Mouse (Mus musculus) liver, postnatal 0 days (tissue): Measurements from ENCODE around the gene Gm13306.
"Not testable (repeated sequence)": the region's sequence is repeated elsewhere in the genome, so short reads cannot be mapped to it uniquely, and the experiment has no call there.

ENCODE experiments used
- CTCF ChIP-seq: sonication (generic); IDR thresholded peaks from 2 replicates; pipeline ENCODE4 v1.5.1; 2016; ENCODE audit warnings: antibody characterized with exemption, low read depth
- EP300 ChIP-seq: IDR thresholded peaks from 2 replicates; pipeline ENCODE4 v1.6.1; 2016; ENCODE audit warnings: antibody characterized with exemption, low read depth, mild to moderate bottlenecking

- TF ChIP-seq CTCF, EP300: not testable (repeated sequence)
Measured at GRCm38 (mm10) chr4:42178243-42178642, 25.0 kb downstream of the Gm13306 start.
